Mouse (Mus musculus) hematopoietic multipotent progenitor cell, adult 10-12 weeks (in vitro differentiated cells): ENCODE data around the gene Hcfc2. TPM values are rescaled to one million over a fixed set of nuclear protein-coding genes. Genes with fewer than 3 reads are reported as not detected.

Source experiments
- polyA plus RNA-seq: library from polyadenylated mRNA; stranded (reverse); fragments of >175 nt; gene quantifications from 2 replicates; pipeline ENCODE4 v1.2.3, GENCODE M21; 2012; ENCODE audit warnings: low replicate concordance

The Hcfc2 gene
- 2.7 and 4.4 TPM in 2 replicates for polyA plus RNA-seq

GRCm38 (mm10) chr10:82695956-82696355, at the start of gene Hcfc2:
Gene Hcfc2 (plus strand): TSS chr10:82696160.

GRCm38 (mm10) chr10:82690494-82690893, 5.5 kb upstream of the Hcfc2 start, which contains the start of gene Glt8d2:
Gene Glt8d2 (minus strand): TSS chr10:82690650.

GRCm38 (mm10) chr10:82763840-82764631, 68.1 kb downstream of the Hcfc2 start, which contains the start of gene Nfyb:
Gene Nfyb (minus strand): TSS chr10:82764144.

Other genes with a start within 250 kb of the Hcfc2 start
- not detected in 2 replicates for gene Gm1553, start 203.5 kb upstream of the Hcfc2 start, polyA plus RNA-seq
- gene 1190007I07Rik, start 72.9 kb upstream of the Hcfc2 start, polyA plus RNA-seq = 27.3 and 45.0 TPM in 2 replicates
- 3.6 and 3.7 TPM in 2 replicates for gene Tdg, start 66.3 kb upstream of the Hcfc2 start, polyA plus RNA-seq
- gene Glt8d2, start 5.5 kb upstream of the Hcfc2 start, polyA plus RNA-seq = not detected in 2 replicates
- 16.0 and 28.7 TPM in 2 replicates for gene Nfyb, start 68.0 kb downstream of the Hcfc2 start, polyA plus RNA-seq
- gene Txnrd1, start 137.8 kb downstream of the Hcfc2 start, polyA plus RNA-seq = 33.3 and 46.8 TPM in 2 replicates
- 0.45 and 0.82 TPM in 2 replicates for gene Eid3, start 170.5 kb downstream of the Hcfc2 start, polyA plus RNA-seq